Mouse (Mus musculus): ENCODE results near the gene Pcgf2. TPM values are rescaled to one million over a fixed set of nuclear protein-coding genes. Genes with fewer than 3 reads are reported as not detected.

Pcgf2 gene
- polyA plus RNA-seq, 1 experiment from 2014 or later: 21.1 TPM

GRCm38 (mm10) chr11:97699626-97700002, 683 bp downstream of the Pcgf2 start:
- peak overlapping the region; percentile 81 for H3K4me2 ChIP-seq (replicated peaks)
- no peaks in the 10 kb centered on the region for H3K27me3 ChIP-seq (replicated peaks)
- H3K9me3 ChIP-seq: no peaks in the 10 kb centered on the region
- peaks cover 60% of the 10 kb centered on the region for H3K4me1 ChIP-seq
- peak overlapping the region; percentile 95 for H3K27ac ChIP-seq
- peak overlapping the region; percentile 95 for H3K9ac ChIP-seq
- H3K36me3 ChIP-seq: no peaks in the 10 kb centered on the region
- H3K4me3 ChIP-seq: peak overlapping the region; percentile 88
- 1% methylated on average over 6 of the region's 9 CpGs for WGBS
- ATAC-seq (ENCODE audit: low FRiP score, low read depth): peak; percentile 27

- peaks cover 61% of the 10 kb centered on the region for H3K4me1 ChIP-seq
Measured at GRCm38 (mm10) chr11:97698741-97699611, 1.3 kb downstream of the Pcgf2 start.

DNA sequence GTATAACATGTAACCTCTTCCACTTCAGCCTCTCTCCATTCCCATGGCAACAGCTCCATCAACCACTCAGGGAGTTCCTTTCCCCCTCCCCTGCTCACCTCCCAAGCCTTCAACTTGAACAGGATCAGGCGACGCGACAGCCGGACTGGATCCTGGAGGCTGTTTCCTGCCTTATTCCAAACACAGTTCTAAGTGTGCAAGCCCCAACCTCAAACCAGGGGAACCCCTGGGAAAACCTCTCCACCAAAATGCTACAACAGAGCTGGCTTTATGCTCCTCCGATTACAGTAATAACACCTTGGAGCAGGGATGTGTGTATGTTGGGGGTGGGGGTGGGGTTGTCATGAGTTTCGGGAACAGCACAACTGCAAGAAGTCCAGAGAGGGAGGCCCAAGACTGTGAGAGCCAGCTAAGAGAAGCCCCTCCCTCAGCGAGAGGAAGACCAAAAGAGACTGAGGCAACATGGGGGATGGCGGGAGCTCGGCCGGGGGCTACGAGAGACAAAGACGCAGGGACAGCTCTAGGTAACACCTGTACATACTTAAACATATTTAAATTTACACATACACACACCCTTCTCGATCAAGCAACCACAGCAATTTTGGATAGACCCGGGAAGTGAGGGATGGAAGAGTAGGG, 2.3 kb downstream of the Pcgf2 start:
- Histone ChIP-seq H3K4me2 (replicated peaks) (peak overlapping the region; percentile 81), H3K4me3 (peak overlapping the region; percentile 88), H3K27ac (peak overlapping the region; percentile 95), H3K9ac (peak overlapping the region; percentile 95), H3K9me3 (no peaks in the 10 kb centered on the region), H3K27me3 (replicated peaks) (no peaks in the 10 kb centered on the region), H3K36me3 (peaks cover 4% of the 10 kb centered on the region), H3K4me1 (peaks cover 64% of the 10 kb centered on the region)
- 2% methylated on average over 14 of the region's 14 CpGs for WGBS
- ATAC-seq (ENCODE audit: low FRiP score, low read depth): no peak

More at GRCm38 (mm10) chr11:97698741-97699611, 1.3 kb downstream of the Pcgf2 start:
- peak overlapping the region; percentile 81 for H3K4me2 ChIP-seq (replicated peaks)
- under 1% methylated on average over 63 of the region's 63 CpGs for WGBS
- H3K9me3 ChIP-seq: no peaks in the 10 kb centered on the region
- peak overlapping the region; percentile 95 for H3K9ac ChIP-seq
- H3K4me3 ChIP-seq: peak overlapping the region; percentile 88
- H3K27ac ChIP-seq: peak overlapping the region; percentile 95
- peak; percentile 5; the same call in 1 of the 2 replicates for ATAC-seq (ENCODE audit: low FRiP score, low read depth)
- H3K27me3 ChIP-seq (replicated peaks): no peaks in the 10 kb centered on the region
- H3K36me3 ChIP-seq: no peaks in the 10 kb centered on the region

- peaks cover 10% of the 10 kb centered on the region for H3K36me3 ChIP-seq
- H3K9me3 ChIP-seq: no peaks in the 10 kb centered on the region
- H3K4me1 ChIP-seq: peaks cover 64% of the 10 kb centered on the region
- WGBS: 61% methylated on average over 11 of the region's 11 CpGs
- H3K4me2 ChIP-seq (replicated peaks): peak overlapping the region; percentile 81
- H3K27me3 ChIP-seq (replicated peaks): no peaks in the 10 kb centered on the region
- ATAC-seq (ENCODE audit: low FRiP score, low read depth): no peak
- H3K4me3 ChIP-seq: peak overlapping the region; percentile 88
- peak overlapping the region; percentile 95 for H3K9ac ChIP-seq
- H3K27ac ChIP-seq: peak overlapping the region; percentile 95; the same call in 1 of the 2 replicates
Measured at GRCm38 (mm10) chr11:97697199-97697890, 3.0 kb downstream of the Pcgf2 start.

DNA sequence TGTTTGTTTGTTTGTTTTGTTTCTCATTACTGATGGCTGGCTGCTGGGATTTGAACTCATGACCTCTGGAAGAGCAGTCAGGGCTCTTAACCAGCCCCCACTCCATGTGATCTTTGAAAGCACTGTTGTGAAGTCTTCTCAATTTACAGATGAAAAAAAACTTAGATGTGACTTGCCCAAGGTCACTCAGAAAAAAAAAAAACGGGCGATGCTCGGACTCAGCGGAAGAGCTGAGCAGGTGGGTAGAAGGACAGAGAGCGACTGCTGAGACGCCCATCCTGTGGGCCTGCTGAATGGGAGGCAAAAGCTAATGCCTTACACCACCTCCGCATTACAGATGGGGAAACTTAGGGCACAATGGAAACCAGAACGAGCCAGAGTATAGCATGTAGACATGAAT, 3.6 kb downstream of the Pcgf2 start:
- no peaks in the 10 kb centered on the region for H3K27me3 ChIP-seq (replicated peaks)
- 0 out of 2 replicates have a peak overlapping the region, but pooled peaks have one; percentile 7 for H3K4me3 ChIP-seq
- H3K9me3 ChIP-seq: no peaks in the 10 kb centered on the region
- WGBS: 78% methylated on average over 8 of the region's 8 CpGs
- no peak overlapping the region; the same call in 1 of the 2 replicates for H3K9ac ChIP-seq
- ATAC-seq (ENCODE audit: low FRiP score, low read depth): no peak
- no peak overlapping the region for H3K27ac ChIP-seq
- H3K4me2 ChIP-seq (replicated peaks): peak overlapping the region; percentile 81
- H3K4me1 ChIP-seq: peaks cover 59% of the 10 kb centered on the region
- H3K36me3 ChIP-seq: peaks cover 17% of the 10 kb centered on the region

GRCm38 (mm10) chr11:97695712-97696401, 4.4 kb downstream of the Pcgf2 start:
- Histone ChIP-seq H3K27me3 (replicated peaks) (no peaks in the 10 kb centered on the region), H3K36me3 (peaks cover 25% of the 10 kb centered on the region), H3K4me2 (replicated peaks) (peak overlapping the region; percentile 81), H3K4me3 (0 out of 2 replicates have a peak overlapping the region, but pooled peaks have one; percentile 7), H3K27ac (peak overlapping the region; percentile 51; the same call in 1 of the 2 replicates), H3K9ac (peak overlapping the region; percentile 47), H3K4me1 (peaks cover 51% of the 10 kb centered on the region), H3K9me3 (no peaks in the 10 kb centered on the region)
- WGBS: 37% methylated on average over 9 of the region's 9 CpGs
- ATAC-seq (ENCODE audit: low FRiP score, low read depth): no peak

- no peak for ATAC-seq (ENCODE audit: low FRiP score, low read depth)
- H3K4me3 ChIP-seq: no peak overlapping the region
- 63% methylated on average over 17 of the region's 17 CpGs for WGBS
- peaks cover 33% of the 10 kb centered on the region for H3K36me3 ChIP-seq
- peak overlapping the region; percentile 51 for H3K27ac ChIP-seq
- no peaks in the 10 kb centered on the region for H3K9me3 ChIP-seq
- H3K9ac ChIP-seq: peak overlapping the region; percentile 39; the same call in 1 of the 2 replicates
- no peaks in the 10 kb centered on the region for H3K27me3 ChIP-seq (replicated peaks)
- H3K4me2 ChIP-seq (replicated peaks): peak overlapping the region; percentile 81
- peaks cover 48% of the 10 kb centered on the region for H3K4me1 ChIP-seq
Measured at GRCm38 (mm10) chr11:97694921-97695711, 5.2 kb downstream of the Pcgf2 start.

- H3K4me1 ChIP-seq: peaks cover 48% of the 10 kb centered on the region
- no peaks in the 10 kb centered on the region for H3K27me3 ChIP-seq (replicated peaks)
- H3K9ac ChIP-seq: peak overlapping the region; percentile 21; the same call in 1 of the 2 replicates
- no peak for ATAC-seq (ENCODE audit: low FRiP score, low read depth)
- peaks cover 36% of the 10 kb centered on the region for H3K36me3 ChIP-seq
- 0 out of 2 replicates have a peak overlapping the region, but pooled peaks have one; percentile 33 for H3K27ac ChIP-seq
- no peak overlapping the region for H3K4me3 ChIP-seq
- WGBS: 87% methylated on average over 4 of the region's 4 CpGs
- no peaks in the 10 kb centered on the region for H3K9me3 ChIP-seq
- peak overlapping the region; percentile 81 for H3K4me2 ChIP-seq (replicated peaks)
Measured at GRCm38 (mm10) chr11:97694435-97694834, 5.9 kb downstream of the Pcgf2 start.

DNA sequence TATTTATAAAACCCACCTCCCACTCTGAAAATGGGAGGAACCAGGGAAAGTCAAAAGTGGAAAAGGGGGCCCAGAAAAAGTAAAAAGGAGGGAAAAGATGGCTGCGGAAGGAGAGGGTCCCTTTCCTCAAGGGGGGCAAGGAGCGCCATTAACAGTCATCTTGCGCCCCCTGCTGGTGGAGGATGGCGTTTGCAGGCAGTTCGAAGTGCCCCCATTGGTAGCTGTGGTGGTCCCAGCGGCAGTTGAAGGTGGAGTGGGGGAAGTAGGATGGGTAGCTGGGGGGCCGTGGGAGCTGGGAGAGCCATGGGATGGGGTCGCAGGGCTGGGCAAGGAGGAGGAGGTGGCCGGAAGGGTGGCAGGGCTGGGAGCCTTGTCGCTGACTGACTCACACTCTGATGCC, 10.4 kb downstream of the Pcgf2 start:
- Histone ChIP-seq H3K27ac (no peak overlapping the region), H3K4me3 (no peak overlapping the region), H3K4me2 (replicated peaks) (no peak overlapping the region), H3K27me3 (replicated peaks) (no peaks in the 10 kb centered on the region), H3K36me3 (peaks cover 52% of the 10 kb centered on the region), H3K9ac (no peak overlapping the region), H3K9me3 (no peaks in the 10 kb centered on the region), H3K4me1 (peaks cover 27% of the 10 kb centered on the region)
- 33% methylated on average over 10 of the region's 10 CpGs for WGBS
- ATAC-seq (ENCODE audit: low FRiP score, low read depth): no peak

- H3K4me3 ChIP-seq: no peak overlapping the region
- no peak for ATAC-seq (ENCODE audit: low FRiP score, low read depth)
- no peak overlapping the region for H3K9ac ChIP-seq
- 81% methylated on average over 3 of the region's 3 CpGs for WGBS
- H3K36me3 ChIP-seq: peaks cover 46% of the 10 kb centered on the region
- no peaks in the 10 kb centered on the region for H3K27me3 ChIP-seq (replicated peaks)
- peaks cover 15% of the 10 kb centered on the region; the same call in 1 of the 2 replicates for H3K4me1 ChIP-seq
- no peak overlapping the region for H3K27ac ChIP-seq
- H3K9me3 ChIP-seq: no peaks in the 10 kb centered on the region
- H3K4me2 ChIP-seq (replicated peaks): peak overlapping the region; percentile 90; the same call in 1 of the 2 replicates
Measured at GRCm38 (mm10) chr11:97687061-97687460, 13.2 kb downstream of the Pcgf2 start.
